Mouse (Mus musculus): ENCODE results near the gene Nup153.

GRCm38 (mm10) chr13:46743821-46744220 lies 16.1 kb upstream of the Nup153 start:
- TF ChIP-seq CTCF (IDR thresholded peaks at IDR 0.05; ENCODE audit: low read depth) (no peak), EP300 (optimal IDR thresholded peaks at IDR 0.05) (no peak)
